Mouse (Mus musculus): ENCODE data around the gene Tmem131l. TPM values are rescaled to one million over a fixed set of nuclear protein-coding genes. Genes with fewer than 3 reads are reported as not detected.

Tmem131l gene
- polyA plus RNA-seq, 1 experiment from 2014 or later = 74.6 TPM

- Histone ChIP-seq H3K36me3 (ENCODE audit: control insufficient read depth, insufficient read depth, low read length) (0 out of 2 replicates have a peak, but pooled peaks cover 10% of the 10 kb centered on the region), H3K27ac (ENCODE audit: low read length) (no peak overlapping the region), H3K27me3 (ENCODE audit: control insufficient read depth, insufficient read depth, low read length) (no peaks in the 10 kb centered on the region), H3K9me3 (ENCODE audit: control insufficient read depth, low read depth, low read length) (peaks cover 5% of the 10 kb centered on the region; the same call in 1 of the 2 replicates), H3K4me2 (replicated peaks; ENCODE audit: low read depth, low read length) (no peak overlapping the region), H3K4me1 (ENCODE audit: control insufficient read depth, insufficient read depth, low read length) (0 out of 2 replicates have a peak, but pooled peaks cover 2% of the 10 kb centered on the region), H3K4me3 (ENCODE audit: low read depth, low read length) (no peak overlapping the region), H3K9ac (replicated peaks; ENCODE audit: low read depth, low read length) (no peak overlapping the region)
- 77% methylated on average over 4 of the region's 4 CpGs for WGBS
- ATAC-seq (ENCODE audit: insufficient number of reproducible peaks, insufficient read depth, low FRiP score, low read depth) = no peak
These were observed 24.4 kb downstream of the Tmem131l start for GRCm38 (mm10) chr3:84015484-84016016.

DNA sequence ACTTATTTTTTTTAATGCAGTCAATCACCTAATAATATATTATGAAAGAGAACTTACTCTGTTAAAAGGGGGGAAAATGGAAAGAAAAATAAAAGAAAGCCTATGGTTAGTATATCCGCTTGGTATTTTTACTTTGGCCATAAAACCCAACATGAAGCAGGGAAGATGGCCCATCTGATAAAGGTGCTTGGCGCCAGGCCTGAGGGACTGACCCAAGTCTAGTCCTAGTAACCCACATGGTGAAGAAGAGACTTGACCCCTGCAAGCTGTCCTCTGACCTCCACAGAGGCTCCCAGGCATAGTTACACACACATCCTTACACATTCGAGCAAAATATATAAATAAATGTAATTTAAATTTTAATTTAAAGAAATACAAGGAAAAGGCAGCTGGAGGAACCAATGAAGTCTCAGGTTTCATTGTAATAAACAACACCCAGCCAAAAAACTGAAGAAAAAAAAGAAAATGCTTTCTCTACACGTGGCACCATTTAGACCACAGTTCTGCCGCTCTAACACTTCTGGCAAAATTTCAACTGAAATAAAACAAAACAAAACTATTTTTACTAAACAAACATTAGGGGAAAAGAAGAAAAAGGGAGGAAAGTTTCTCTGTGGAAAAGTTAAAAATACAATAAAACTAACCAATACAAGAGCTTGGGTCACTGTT, 28.8 kb downstream of the Tmem131l start:
- no peak overlapping the region for H3K27ac ChIP-seq (ENCODE audit: low read length)
- no peak for ATAC-seq (ENCODE audit: insufficient number of reproducible peaks, insufficient read depth, low FRiP score, low read depth)

GRCm38 (mm10) chr3:84005989-84006388, 34.0 kb downstream of the Tmem131l start:
- 83% methylated on average over 7 of the region's 7 CpGs for WGBS
- H3K4me3 ChIP-seq (ENCODE audit: low read depth, low read length) = no peak overlapping the region
- peak; percentile 54; the same call in 1 of the 2 replicates for ATAC-seq (ENCODE audit: insufficient number of reproducible peaks, insufficient read depth, low FRiP score, low read depth)

More for the DNA sequence above, 28.8 kb downstream of the Tmem131l start:
- H3K4me1 ChIP-seq (ENCODE audit: control insufficient read depth, insufficient read depth, low read length) = 0 out of 2 replicates have a peak, but pooled peaks cover 2% of the 10 kb centered on the region
- 74% methylated on average over 5 of the region's 5 CpGs for WGBS
- H3K36me3 ChIP-seq (ENCODE audit: control insufficient read depth, insufficient read depth, low read length) = 0 out of 2 replicates have a peak, but pooled peaks cover 10% of the 10 kb centered on the region
- no peak overlapping the region for H3K9ac ChIP-seq (replicated peaks; ENCODE audit: low read depth, low read length)
- H3K4me3 ChIP-seq (ENCODE audit: low read depth, low read length) = no peak overlapping the region
- H3K27me3 ChIP-seq (ENCODE audit: control insufficient read depth, insufficient read depth, low read length) = no peaks in the 10 kb centered on the region
- H3K4me2 ChIP-seq (replicated peaks; ENCODE audit: low read depth, low read length) = no peak overlapping the region
- peaks cover 5% of the 10 kb centered on the region; the same call in 1 of the 2 replicates for H3K9me3 ChIP-seq (ENCODE audit: control insufficient read depth, low read depth, low read length)

DNA sequence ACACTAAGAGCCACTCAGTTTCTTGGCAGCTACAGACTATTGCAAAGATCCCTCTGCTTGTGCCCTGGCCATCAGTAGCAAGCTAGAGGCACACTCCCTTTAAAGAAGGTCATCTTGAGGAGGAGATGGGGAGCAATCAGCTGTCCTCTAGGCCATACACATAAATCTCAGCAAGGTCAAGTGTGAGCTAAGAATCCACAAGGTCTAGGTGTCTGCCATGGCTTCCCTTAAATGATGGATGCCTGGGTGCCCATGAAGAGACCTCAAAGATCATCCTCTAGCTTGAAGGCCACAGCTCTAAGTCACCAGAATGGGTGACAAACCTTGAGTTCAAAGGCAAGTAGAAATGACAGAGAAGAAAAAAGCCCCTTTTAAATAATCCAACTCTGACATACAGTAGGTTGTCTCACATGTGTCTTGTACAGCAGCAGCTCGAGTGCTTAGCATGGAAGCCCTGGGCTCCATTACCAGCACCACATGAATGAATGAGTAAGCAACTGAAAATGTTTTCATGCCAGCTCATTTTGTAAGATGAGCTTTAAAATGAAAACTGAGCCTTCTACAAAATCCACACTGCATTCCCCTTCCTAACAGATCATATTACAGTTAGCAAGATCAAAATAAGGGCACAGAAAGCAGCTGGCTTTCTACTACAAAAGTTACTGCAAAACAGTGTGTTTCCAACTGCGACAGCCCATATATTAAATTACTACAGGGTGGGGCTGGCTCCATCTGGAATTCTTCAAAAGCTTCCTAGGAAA, 35.5 kb downstream of the Tmem131l start:
- no peak for ATAC-seq (ENCODE audit: insufficient number of reproducible peaks, insufficient read depth, low FRiP score, low read depth)
- Histone ChIP-seq H3K9ac (replicated peaks; ENCODE audit: low read depth, low read length) (no peak overlapping the region), H3K4me3 (ENCODE audit: low read depth, low read length) (no peak overlapping the region), H3K4me2 (replicated peaks; ENCODE audit: low read depth, low read length) (no peak overlapping the region), H3K27ac (ENCODE audit: low read length) (no peak overlapping the region), H3K4me1 (ENCODE audit: control insufficient read depth, insufficient read depth, low read length) (no peaks in the 10 kb centered on the region), H3K27me3 (ENCODE audit: control insufficient read depth, insufficient read depth, low read length) (no peaks in the 10 kb centered on the region), H3K9me3 (ENCODE audit: control insufficient read depth, low read depth, low read length) (no peaks in the 10 kb centered on the region), H3K36me3 (ENCODE audit: control insufficient read depth, insufficient read depth, low read length) (no peaks in the 10 kb centered on the region)
- 30% methylated on average over 2 of the region's 2 CpGs for WGBS

More at GRCm38 (mm10) chr3:84005989-84006388, 34.0 kb downstream of the Tmem131l start:
- Histone ChIP-seq H3K27me3 (ENCODE audit: control insufficient read depth, insufficient read depth, low read length) (no peaks in the 10 kb centered on the region), H3K4me1 (ENCODE audit: control insufficient read depth, insufficient read depth, low read length) (0 out of 2 replicates have a peak, but pooled peaks cover under 1% of the 10 kb centered on the region), H3K9ac (replicated peaks; ENCODE audit: low read depth, low read length) (no peak overlapping the region), H3K9me3 (ENCODE audit: control insufficient read depth, low read depth, low read length) (no peaks in the 10 kb centered on the region), H3K4me2 (replicated peaks; ENCODE audit: low read depth, low read length) (no peak overlapping the region), H3K36me3 (ENCODE audit: control insufficient read depth, insufficient read depth, low read length) (no peaks in the 10 kb centered on the region), H3K27ac (ENCODE audit: low read length) (no peak overlapping the region)

DNA sequence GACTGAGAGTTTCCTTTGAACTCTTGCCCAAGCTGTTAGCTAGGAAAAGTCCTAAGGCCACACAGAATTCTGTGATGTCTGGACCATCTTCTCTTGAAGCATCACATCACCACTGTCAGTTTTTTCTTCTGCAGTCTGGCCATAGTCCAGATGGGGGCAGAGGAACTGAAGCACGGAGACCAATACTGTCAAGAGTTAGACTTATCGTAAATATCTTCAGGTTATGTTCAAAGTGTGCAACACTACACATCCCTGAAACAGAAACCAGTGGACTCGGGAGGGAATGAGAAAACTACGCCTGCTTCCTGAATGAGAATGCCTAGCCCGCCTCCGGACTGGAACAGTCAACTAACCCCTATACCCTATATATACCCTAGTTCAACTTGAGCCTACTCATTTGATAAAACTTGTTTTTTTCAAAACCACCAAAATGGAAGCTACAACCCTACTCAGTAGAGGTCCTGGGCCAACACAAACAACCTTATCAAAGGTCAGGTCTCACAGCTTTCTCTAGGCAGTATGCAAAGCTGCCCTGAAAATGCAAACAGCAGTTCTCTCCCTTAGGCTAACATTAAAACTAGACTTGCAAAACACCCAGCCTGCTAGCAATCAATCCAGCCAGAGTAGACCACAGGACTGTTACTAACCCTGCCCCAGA, 37.4 kb downstream of the Tmem131l start:
- 65% methylated on average over 6 of the region's 6 CpGs for WGBS
- no peaks in the 10 kb centered on the region for H3K36me3 ChIP-seq (ENCODE audit: control insufficient read depth, insufficient read depth, low read length)
- H3K9ac ChIP-seq (replicated peaks; ENCODE audit: low read depth, low read length) = no peak overlapping the region
- H3K4me2 ChIP-seq (replicated peaks; ENCODE audit: low read depth, low read length) = no peak overlapping the region
- H3K9me3 ChIP-seq (ENCODE audit: control insufficient read depth, low read depth, low read length) = no peaks in the 10 kb centered on the region
- H3K27me3 ChIP-seq (ENCODE audit: control insufficient read depth, insufficient read depth, low read length) = no peaks in the 10 kb centered on the region
- ATAC-seq (ENCODE audit: insufficient number of reproducible peaks, insufficient read depth, low FRiP score, low read depth) = peak; percentile 54; the same call in 1 of the 2 replicates
- no peak overlapping the region for H3K27ac ChIP-seq (ENCODE audit: low read length)
- H3K4me3 ChIP-seq (ENCODE audit: low read depth, low read length) = no peak overlapping the region
- H3K4me1 ChIP-seq (ENCODE audit: control insufficient read depth, insufficient read depth, low read length) = peaks cover 6% of the 10 kb centered on the region; the same call in 1 of the 2 replicates

DNA sequence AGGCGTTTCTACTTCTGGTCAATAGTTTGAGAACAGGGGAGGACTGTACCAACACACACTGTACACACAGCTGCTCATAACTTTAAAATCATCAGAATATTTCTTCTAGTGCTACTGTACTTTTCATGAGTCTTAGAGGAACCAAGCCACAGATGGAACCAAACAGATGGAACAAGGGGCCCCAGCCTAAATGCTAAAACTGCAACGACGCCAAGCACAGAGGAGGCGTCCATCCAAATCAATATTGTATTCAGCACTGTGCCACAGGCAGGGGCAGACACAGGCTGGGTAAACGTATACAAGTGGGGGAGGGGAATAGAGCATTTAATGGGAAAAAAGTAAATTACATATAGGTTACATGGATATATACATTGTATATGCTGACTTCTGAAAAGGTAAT, 42.4 kb downstream of the Tmem131l start:
- no peaks in the 10 kb centered on the region for H3K27me3 ChIP-seq (ENCODE audit: control insufficient read depth, insufficient read depth, low read length)
- H3K4me3 ChIP-seq (ENCODE audit: low read depth, low read length) = no peak overlapping the region
- H3K27ac ChIP-seq (ENCODE audit: low read length) = no peak overlapping the region
- ATAC-seq (ENCODE audit: insufficient number of reproducible peaks, insufficient read depth, low FRiP score, low read depth) = no peak
- no peaks in the 10 kb centered on the region for H3K36me3 ChIP-seq (ENCODE audit: control insufficient read depth, insufficient read depth, low read length)
- H3K9ac ChIP-seq (replicated peaks; ENCODE audit: low read depth, low read length) = no peak overlapping the region
- peaks cover 29% of the 10 kb centered on the region for H3K4me1 ChIP-seq (ENCODE audit: control insufficient read depth, insufficient read depth, low read length)
- no peak overlapping the region for H3K4me2 ChIP-seq (replicated peaks; ENCODE audit: low read depth, low read length)
- WGBS = 59% methylated on average over 5 of the region's 5 CpGs
- no peaks in the 10 kb centered on the region for H3K9me3 ChIP-seq (ENCODE audit: control insufficient read depth, low read depth, low read length)

DNA sequence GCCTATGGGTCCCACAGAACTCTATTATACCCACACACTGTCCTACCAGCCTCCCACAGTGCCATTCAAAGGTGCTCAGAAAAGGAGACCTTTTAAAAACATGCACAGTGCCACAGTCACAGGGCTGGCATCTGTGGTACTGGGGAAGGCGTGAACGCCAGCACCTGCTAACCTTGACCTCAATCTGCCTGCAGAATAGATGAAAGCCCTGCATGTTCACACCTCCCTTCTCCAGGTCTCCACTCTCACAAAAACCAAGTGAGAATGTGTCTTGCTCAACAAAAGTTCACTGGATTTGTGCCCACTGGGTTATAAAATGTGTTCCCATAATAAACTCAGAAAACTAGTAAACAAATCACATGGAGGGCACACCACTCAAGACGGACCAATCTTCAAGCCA, 42.9 kb downstream of the Tmem131l start:
- ATAC-seq (ENCODE audit: insufficient number of reproducible peaks, insufficient read depth, low FRiP score, low read depth) = no peak
- Histone ChIP-seq H3K4me2 (replicated peaks; ENCODE audit: low read depth, low read length) (no peak overlapping the region), H3K9me3 (ENCODE audit: control insufficient read depth, low read depth, low read length) (no peaks in the 10 kb centered on the region), H3K36me3 (ENCODE audit: control insufficient read depth, insufficient read depth, low read length) (no peaks in the 10 kb centered on the region), H3K9ac (replicated peaks; ENCODE audit: low read depth, low read length) (no peak overlapping the region), H3K27ac (ENCODE audit: low read length) (no peak overlapping the region), H3K4me3 (ENCODE audit: low read depth, low read length) (no peak overlapping the region), H3K4me1 (ENCODE audit: control insufficient read depth, insufficient read depth, low read length) (peaks cover 29% of the 10 kb centered on the region), H3K27me3 (ENCODE audit: control insufficient read depth, insufficient read depth, low read length) (no peaks in the 10 kb centered on the region)
- WGBS = 82% methylated on average over 3 of the region's 3 CpGs

GRCm38 (mm10) chr3:83996086-83996485, 43.9 kb downstream of the Tmem131l start:
- no peaks in the 10 kb centered on the region for H3K36me3 ChIP-seq (ENCODE audit: control insufficient read depth, insufficient read depth, low read length)
- no peak overlapping the region for H3K4me2 ChIP-seq (replicated peaks; ENCODE audit: low read depth, low read length)
- no peak overlapping the region for H3K4me3 ChIP-seq (ENCODE audit: low read depth, low read length)
- no peak for ATAC-seq (ENCODE audit: insufficient number of reproducible peaks, insufficient read depth, low FRiP score, low read depth)
- WGBS = 82% methylated on average over 6 of the region's 6 CpGs
- H3K4me1 ChIP-seq (ENCODE audit: control insufficient read depth, insufficient read depth, low read length) = peaks cover 29% of the 10 kb centered on the region
- H3K27ac ChIP-seq (ENCODE audit: low read length) = no peak overlapping the region
- H3K9ac ChIP-seq (replicated peaks; ENCODE audit: low read depth, low read length) = no peak overlapping the region
- no peaks in the 10 kb centered on the region for H3K9me3 ChIP-seq (ENCODE audit: control insufficient read depth, low read depth, low read length)
- no peaks in the 10 kb centered on the region for H3K27me3 ChIP-seq (ENCODE audit: control insufficient read depth, insufficient read depth, low read length)

Measured in stomach, embryonic 14.5 days (tissue).